Mouse (Mus musculus): Measurements from ENCODE around the gene Sik3. TPM values are rescaled to one million over a fixed set of nuclear protein-coding genes. Genes with fewer than 3 reads are reported as not detected.

Sik3 gene
- polyA plus RNA-seq, 1 experiment = 32.0 TPM

DNA sequence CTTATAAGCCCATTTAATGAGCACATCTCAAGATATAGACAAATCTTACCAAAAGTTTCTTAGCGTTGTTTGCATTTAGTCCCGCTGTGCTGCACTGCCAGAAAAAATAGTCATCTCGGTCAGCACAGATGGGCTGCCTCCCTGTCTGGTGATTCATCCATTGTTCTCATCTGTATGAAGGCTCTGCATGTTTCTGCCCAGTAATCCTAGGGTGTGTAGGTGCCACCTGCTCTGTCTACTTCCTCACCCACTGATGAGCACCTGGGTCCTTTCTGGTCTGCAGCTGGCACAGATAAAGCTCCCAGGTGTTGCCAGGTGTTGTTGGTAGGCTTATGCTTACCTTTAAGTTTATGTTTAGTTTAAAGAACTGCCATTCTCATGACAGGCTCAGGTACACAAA lies 29.8 kb downstream of the Sik3 start:
- Histone ChIP-seq H3K36me3 (ENCODE audit: control insufficient read depth, insufficient read depth) (peaks cover 4% of the 10 kb centered on the region), H3K79me2 (ENCODE audit: control insufficient read depth, insufficient read depth) (peaks cover 99% of the 10 kb centered on the region), H3K27me3 (ENCODE audit: control insufficient read depth, insufficient read depth, insufficient read length) (no peaks in the 10 kb centered on the region), H3K4me3 (ENCODE audit: insufficient read depth, poor library complexity, severe bottlenecking) (no peak overlapping the region), H3ac (ENCODE audit: control insufficient read depth, insufficient read length, low read depth) (no peak overlapping the region), H3K79me3 (ENCODE audit: low read depth) (peaks cover 37% of the 10 kb centered on the region)
- TF ChIP-seq MYOG (IDR thresholded peaks at IDR 0.05; ENCODE audit: control insufficient read depth, extremely low read depth, insufficient read length) (no peak), MYOD1 (IDR thresholded peaks at IDR 0.05; ENCODE audit: control insufficient read depth, insufficient read length, low read depth) (peak; percentile 61), USF1 (IDR thresholded peaks at IDR 0.05; ENCODE audit: low read depth) (no peak), FOSL1 (IDR thresholded peaks at IDR 0.05; ENCODE audit: insufficient read depth, low read length, poor library complexity, severe bottlenecking) (no peak)

DNA sequence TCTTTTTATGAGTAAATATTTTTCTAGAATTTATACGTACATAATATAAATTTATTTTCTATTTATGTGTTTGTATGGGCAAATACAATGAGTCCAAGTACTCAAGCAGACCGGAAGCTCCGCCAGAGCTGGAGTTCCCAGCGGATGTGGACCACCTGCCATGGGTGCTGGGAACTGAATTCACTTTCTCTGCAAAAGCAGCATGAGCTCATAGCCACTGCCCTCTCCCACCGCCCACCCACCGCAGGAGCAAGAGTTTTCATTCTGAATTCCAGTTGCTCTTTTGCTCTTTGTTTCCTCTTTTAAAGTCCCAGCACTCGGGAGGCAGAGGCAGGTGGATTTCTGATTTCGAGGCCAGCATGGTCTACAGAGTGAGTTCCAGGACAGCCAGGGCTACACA lies 31.0 kb downstream of the Sik3 start:
- Histone ChIP-seq H3K36me3 (ENCODE audit: control insufficient read depth, insufficient read depth) (peaks cover 4% of the 10 kb centered on the region), H3K27me3 (ENCODE audit: control insufficient read depth, insufficient read depth, insufficient read length) (no peaks in the 10 kb centered on the region), H3K79me3 (ENCODE audit: low read depth) (peaks cover 33% of the 10 kb centered on the region), H3ac (ENCODE audit: control insufficient read depth, insufficient read length, low read depth) (no peak overlapping the region), H3K79me2 (ENCODE audit: control insufficient read depth, insufficient read depth) (peaks cover 99% of the 10 kb centered on the region), H3K4me3 (ENCODE audit: insufficient read depth, poor library complexity, severe bottlenecking) (no peak overlapping the region)
- TF ChIP-seq CEBPB (IDR thresholded peaks at IDR 0.05; ENCODE audit: low read depth) (no peak), USF1 (IDR thresholded peaks at IDR 0.05; ENCODE audit: low read depth) (no peak), MAX (IDR thresholded peaks at IDR 0.05) (no peak), MYOD1 (IDR thresholded peaks at IDR 0.05; ENCODE audit: control insufficient read depth, insufficient read length, low read depth) (no peak), MYOG (IDR thresholded peaks at IDR 0.05; ENCODE audit: control insufficient read depth, extremely low read depth, insufficient read length) (no peak), CTCF (IDR thresholded peaks at IDR 0.05; ENCODE audit: control insufficient read depth, insufficient read depth, insufficient read length) (no peak), FOSL1 (IDR thresholded peaks at IDR 0.05; ENCODE audit: insufficient read depth, low read length, poor library complexity, severe bottlenecking) (no peak)

DNA sequence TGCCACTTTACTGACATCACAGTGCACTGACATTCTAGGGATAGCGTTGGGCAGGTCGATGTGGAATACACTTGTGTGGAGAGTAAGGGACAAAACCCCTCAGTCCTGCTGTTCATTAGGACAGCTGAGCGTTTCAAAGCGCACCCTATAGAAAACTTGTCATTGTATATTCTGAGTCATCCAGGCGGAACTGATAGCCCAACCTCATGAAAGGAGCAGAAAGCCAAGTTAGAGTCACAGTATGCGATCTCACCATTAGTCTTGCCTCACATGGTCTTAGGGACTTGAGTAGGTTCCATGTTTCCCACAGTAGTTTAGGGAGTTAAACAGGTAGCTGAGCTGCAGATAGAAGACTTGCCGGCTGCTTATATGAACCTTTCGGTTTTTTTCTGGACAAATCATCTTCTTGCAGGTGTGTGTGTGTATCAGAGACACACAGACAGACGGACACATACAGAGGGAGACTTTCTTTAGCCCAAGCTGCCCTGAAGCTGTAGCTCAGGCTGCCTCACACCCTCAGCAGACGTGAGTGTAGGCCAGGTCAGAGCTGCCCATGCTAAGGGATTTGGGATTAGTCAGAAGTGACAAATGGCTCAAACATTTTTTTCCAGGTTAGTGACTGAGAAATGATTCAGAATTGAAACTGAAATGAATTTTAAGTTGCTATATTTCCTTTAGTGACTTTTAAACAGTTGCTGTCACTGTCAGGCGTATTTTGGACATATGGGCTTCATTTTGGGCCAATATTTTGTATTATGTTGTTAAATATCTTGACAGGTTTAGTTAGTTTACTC lies 34.3 kb downstream of the Sik3 start:
- Histone ChIP-seq H3K36me3 (ENCODE audit: control insufficient read depth, insufficient read depth) (no peaks in the 10 kb centered on the region), H3K79me2 (ENCODE audit: control insufficient read depth, insufficient read depth) (peaks cover 100% of the 10 kb centered on the region), H3ac (ENCODE audit: control insufficient read depth, insufficient read length, low read depth) (no peak overlapping the region), H3K79me3 (ENCODE audit: low read depth) (peaks cover 44% of the 10 kb centered on the region), H3K27me3 (ENCODE audit: control insufficient read depth, insufficient read depth, insufficient read length) (no peaks in the 10 kb centered on the region), H3K4me3 (ENCODE audit: insufficient read depth, poor library complexity, severe bottlenecking) (no peak overlapping the region)
- TF ChIP-seq USF1 (IDR thresholded peaks at IDR 0.05; ENCODE audit: low read depth) (no peak), CTCF (IDR thresholded peaks at IDR 0.05; ENCODE audit: control insufficient read depth, insufficient read depth, insufficient read length) (no peak), MYOG (IDR thresholded peaks at IDR 0.05; ENCODE audit: control insufficient read depth, extremely low read depth, insufficient read length) (no peak)

DNA sequence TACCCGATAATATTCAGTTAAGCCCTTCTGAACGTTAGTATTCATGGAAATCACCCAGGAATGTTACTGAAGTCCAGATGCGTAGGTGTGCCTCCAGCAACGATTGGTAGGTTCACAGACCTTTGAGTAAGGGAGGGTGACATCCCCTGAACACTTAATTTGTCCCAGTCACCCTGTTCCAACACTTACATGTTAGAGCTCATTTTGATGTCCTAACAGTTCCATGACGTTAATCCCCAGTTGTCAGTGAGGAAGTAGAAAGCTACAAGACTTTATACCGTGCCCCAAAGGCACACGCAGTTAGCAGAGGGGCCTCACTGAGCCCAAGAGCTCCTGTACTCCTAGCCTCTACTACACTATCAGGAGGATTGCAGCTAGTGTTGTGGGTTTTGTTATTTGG lies 36.9 kb downstream of the Sik3 start:
- peaks cover 48% of the 10 kb centered on the region for H3K79me3 ChIP-seq (ENCODE audit: low read depth)
- H3ac ChIP-seq (ENCODE audit: control insufficient read depth, insufficient read length, low read depth) = no peak overlapping the region
- no peaks in the 10 kb centered on the region for H3K36me3 ChIP-seq (ENCODE audit: control insufficient read depth, insufficient read depth)
- no peak overlapping the region for H3K4me3 ChIP-seq (ENCODE audit: insufficient read depth, poor library complexity, severe bottlenecking)
- H3K79me2 ChIP-seq (ENCODE audit: control insufficient read depth, insufficient read depth) = peaks cover 98% of the 10 kb centered on the region
- no peaks in the 10 kb centered on the region for H3K27me3 ChIP-seq (ENCODE audit: control insufficient read depth, insufficient read depth, insufficient read length)
- TF ChIP-seq USF1 (IDR thresholded peaks at IDR 0.05; ENCODE audit: low read depth) = no peak
- no peak for TF ChIP-seq MAX (IDR thresholded peaks at IDR 0.05)
- TF ChIP-seq MYOD1 (IDR thresholded peaks at IDR 0.05; ENCODE audit: control insufficient read depth, insufficient read length, low read depth) = no peak
- no peak for TF ChIP-seq FOSL1 (IDR thresholded peaks at IDR 0.05; ENCODE audit: insufficient read depth, low read length, poor library complexity, severe bottlenecking)
- TF ChIP-seq CTCF (IDR thresholded peaks at IDR 0.05; ENCODE audit: control insufficient read depth, insufficient read depth, insufficient read length) = no peak
- no peak for TF ChIP-seq CEBPB (IDR thresholded peaks at IDR 0.05; ENCODE audit: low read depth)
- no peak for TF ChIP-seq MYOG (IDR thresholded peaks at IDR 0.05; ENCODE audit: control insufficient read depth, extremely low read depth, insufficient read length)

DNA sequence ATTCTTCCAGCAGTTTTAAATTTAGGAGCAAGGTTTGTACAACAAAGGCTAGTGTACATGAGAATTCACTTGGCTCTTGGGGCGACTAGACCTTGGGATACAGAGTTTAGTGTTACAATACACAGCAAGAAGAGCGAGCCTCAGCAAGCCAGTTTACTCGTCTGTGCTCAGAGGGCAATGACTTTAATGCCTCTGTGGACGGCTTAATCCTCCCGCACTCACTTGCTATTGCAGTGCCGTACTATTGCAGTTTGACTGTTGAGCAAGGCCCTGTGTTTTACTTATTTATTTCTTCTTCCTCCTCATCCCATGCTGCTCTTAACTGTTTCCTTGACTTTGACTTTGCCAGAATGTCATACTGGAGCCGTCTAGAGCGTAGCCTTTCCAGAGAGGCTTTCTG lies 37.6 kb downstream of the Sik3 start:
- no peak for TF ChIP-seq MYOD1 (IDR thresholded peaks at IDR 0.05; ENCODE audit: control insufficient read depth, insufficient read length, low read depth)
- TF ChIP-seq CTCF (IDR thresholded peaks at IDR 0.05; ENCODE audit: control insufficient read depth, insufficient read depth, insufficient read length) = no peak
- TF ChIP-seq MYOG (IDR thresholded peaks at IDR 0.05; ENCODE audit: control insufficient read depth, extremely low read depth, insufficient read length) = no peak
- no peak for TF ChIP-seq FOSL1 (IDR thresholded peaks at IDR 0.05; ENCODE audit: insufficient read depth, low read length, poor library complexity, severe bottlenecking)
- TF ChIP-seq MAX (IDR thresholded peaks at IDR 0.05) = no peak
- no peak for TF ChIP-seq CEBPB (IDR thresholded peaks at IDR 0.05; ENCODE audit: low read depth)
- TF ChIP-seq USF1 (IDR thresholded peaks at IDR 0.05; ENCODE audit: low read depth) = no peak
- Histone ChIP-seq H3K4me3 (ENCODE audit: insufficient read depth, poor library complexity, severe bottlenecking) (no peak overlapping the region), H3K27me3 (ENCODE audit: control insufficient read depth, insufficient read depth, insufficient read length) (no peaks in the 10 kb centered on the region), H3K79me2 (ENCODE audit: control insufficient read depth, insufficient read depth) (peaks cover 98% of the 10 kb centered on the region), H3K79me3 (ENCODE audit: low read depth) (peaks cover 54% of the 10 kb centered on the region), H3K36me3 (ENCODE audit: control insufficient read depth, insufficient read depth) (no peaks in the 10 kb centered on the region), H3ac (ENCODE audit: control insufficient read depth, insufficient read length, low read depth) (no peak overlapping the region)
